In genomic region chr19:46483701-46484328, GRCm38 (mm10) we compare ENCODE assay signal across 9 mouse cellular contexts. TPM values are rescaled to one million over a fixed set of nuclear protein-coding genes. Genes with fewer than 3 reads are reported as not detected.
DNase-seq lines count a peak whose midpoint lies in the region; ATAC-seq lines count a peak whose summit lies in the region.
"Had no signal": no experiment of that assay in that cellular context is flagged by ENCODE, and none has a peak within 500 bp of the region (broad histone marks: within the 10 kb centered on the region; RNA-seq: fewer than 3 reads in every experiment).

No protein-coding gene starts in this region.

- peaks cover 60% of the 10 kb centered on the region for H3K36me3 ChIP-seq in forebrain, embryonic 13.5 days (ENCODE audit: poor library complexity, severe bottlenecking)
- no peaks in the 10 kb centered on the region; the same call in 1 of the 2 replicates for H3K36me3 ChIP-seq in forebrain, embryonic 11.5 days (ENCODE audit: control insufficient read depth, insufficient read depth, low read length)
- H3K36me3 ChIP-seq in hindbrain, embryonic 14.5 days (replicated peaks; ENCODE audit: control insufficient read depth, insufficient read depth) = peaks cover 48% of the 10 kb centered on the region
- peaks cover 25% of the 10 kb centered on the region for H3K36me3 ChIP-seq in stomach, embryonic 14.5 days (ENCODE audit: control insufficient read depth, insufficient read depth, low read length)

- intact Hi-C loops in left cerebral cortex, postnatal 4 days (cut with DNase I) = no loop called here

- peak overlapping the region; percentile 68 for H3K27ac ChIP-seq in forebrain, embryonic 13.5 days
- H3K27ac ChIP-seq in forebrain, embryonic 11.5 days (ENCODE audit: low read depth, low read length) = no peak overlapping the region
- peak overlapping the region; percentile 55 for H3K27ac ChIP-seq in hindbrain, embryonic 14.5 days
- H3K27ac ChIP-seq in stomach, embryonic 14.5 days (ENCODE audit: low read length) = peak overlapping the region; percentile 3; the same call in 1 of the 2 replicates

- no peak for DNase-seq in forebrain, embryonic 11.5 days (ENCODE audit: low spot score)
- DNase-seq in 3T3-L1 (ENCODE audit: low read depth, low spot score) = peak; percentile 75
- DNase-seq in cerebellum, postnatal 36 days = peak; percentile 47
- no peak for DNase-seq in hindbrain, embryonic 14.5 days (ENCODE audit: low spot score)
- peak; percentile 79 for DNase-seq in left cerebral cortex, postnatal 4 days
- no peak for DNase-seq in urinary bladder, adult 18-20 months (ENCODE audit: low spot score in 2 of 2)

- H3K4me2 ChIP-seq in forebrain, embryonic 13.5 days = no peak overlapping the region
- no peak overlapping the region for H3K4me2 ChIP-seq in forebrain, embryonic 11.5 days (ENCODE audit: low read depth, low read length, severe bottlenecking)
- H3K4me2 ChIP-seq in hindbrain, embryonic 14.5 days (replicated peaks) = no peak overlapping the region
- H3K4me2 ChIP-seq in stomach, embryonic 14.5 days (replicated peaks; ENCODE audit: low read depth, low read length) = no peak overlapping the region

- H3K27me3 ChIP-seq in forebrain, embryonic 13.5 days = no peaks in the 10 kb centered on the region
- no peaks in the 10 kb centered on the region for H3K27me3 ChIP-seq in forebrain, embryonic 11.5 days (ENCODE audit: control insufficient read depth, insufficient read depth, low read length)
- H3K27me3 ChIP-seq in hindbrain, embryonic 14.5 days (ENCODE audit: control insufficient read depth, insufficient read depth, low read length) = no peaks in the 10 kb centered on the region
- H3K27me3 ChIP-seq in stomach, embryonic 14.5 days (ENCODE audit: control insufficient read depth, insufficient read depth, low read length) = no peaks in the 10 kb centered on the region

- ATAC-seq in forebrain, embryonic 13.5 days = no peak
- ATAC-seq in forebrain, embryonic 11.5 days (replicated peaks; ENCODE audit: low FRiP score) = no peak
- ATAC-seq in hindbrain, embryonic 14.5 days (ENCODE audit: low FRiP score) = no peak
- no peak for ATAC-seq in stomach, embryonic 14.5 days (ENCODE audit: insufficient number of reproducible peaks, insufficient read depth, low FRiP score, low read depth)

- peaks cover 25% of the 10 kb centered on the region for H3K4me1 ChIP-seq in forebrain, embryonic 13.5 days
- H3K4me1 ChIP-seq in forebrain, embryonic 11.5 days (replicated peaks; ENCODE audit: control insufficient read depth, insufficient read depth, low read length) = peaks cover 11% of the 10 kb centered on the region; the same call in 1 of the 2 replicates
- peaks cover 40% of the 10 kb centered on the region for H3K4me1 ChIP-seq in hindbrain, embryonic 14.5 days (replicated peaks; ENCODE audit: control insufficient read depth, insufficient read depth, low read length)
- H3K4me1 ChIP-seq in stomach, embryonic 14.5 days (ENCODE audit: control insufficient read depth, insufficient read depth, low read length) = peaks cover 54% of the 10 kb centered on the region

- 67% methylated on average over 15 of the region's 15 CpGs for WGBS in forebrain, embryonic 13.5 days
- 72% methylated on average over 15 of the region's 15 CpGs for WGBS in forebrain, embryonic 11.5 days
- WGBS in hindbrain, embryonic 14.5 days = 70% methylated on average over 15 of the region's 15 CpGs
- 75% methylated on average over 15 of the region's 15 CpGs for WGBS in stomach, embryonic 14.5 days

- H3K9me3 ChIP-seq in forebrain, embryonic 13.5 days (replicated peaks) = no peaks in the 10 kb centered on the region
- no peaks in the 10 kb centered on the region for H3K9me3 ChIP-seq in forebrain, embryonic 11.5 days (ENCODE audit: control insufficient read depth, low read length)
- no peaks in the 10 kb centered on the region for H3K9me3 ChIP-seq in hindbrain, embryonic 14.5 days (ENCODE audit: control insufficient read depth, low read length)
- H3K9me3 ChIP-seq in stomach, embryonic 14.5 days (ENCODE audit: control insufficient read depth, low read depth, low read length) = no peaks in the 10 kb centered on the region

- no peak overlapping the region; the same call in 1 of the 2 replicates for H3K9ac ChIP-seq in forebrain, embryonic 13.5 days
- H3K9ac ChIP-seq in forebrain, embryonic 11.5 days (ENCODE audit: low read length) = no peak overlapping the region
- H3K9ac ChIP-seq in hindbrain, embryonic 14.5 days = no peak overlapping the region
- H3K9ac ChIP-seq in stomach, embryonic 14.5 days (replicated peaks; ENCODE audit: low read depth, low read length) = no peak overlapping the region

- H3K4me3 ChIP-seq in forebrain, embryonic 13.5 days = no peak overlapping the region
- H3K4me3 ChIP-seq in forebrain, embryonic 11.5 days (ENCODE audit: low read depth, low read length) = no peak overlapping the region
- no peak overlapping the region for H3K4me3 ChIP-seq in hindbrain, embryonic 14.5 days (replicated peaks; ENCODE audit: low read length)
- H3K4me3 ChIP-seq in stomach, embryonic 14.5 days (ENCODE audit: low read depth, low read length) = no peak overlapping the region
- H3K4me3 ChIP-seq: erythroblast, embryonic 14.5 days had no signal

RNA-seq across cellular contexts. Expression of gene Trim8, which starts 17.7 kb away (rescaled TPM):
- 22.5 and 22.6 TPM in 2 replicates for polyA plus RNA-seq in forebrain, embryonic 13.5 days (2015; fragmentation: Nextera tagmentation; extraction: Ambion mirVana)
- 30.7 and 39.5 TPM in 2 replicates for polyA plus RNA-seq in forebrain, embryonic 11.5 days (2014; fragmentation: Nextera tagmentation; extraction: Ambion mirVana)
- polyA plus RNA-seq in hindbrain, embryonic 14.5 days (2014; fragmentation: Nextera tagmentation; extraction: Ambion mirVana) = 37.5 and 39.4 TPM in 2 replicates
- 100 to 1,000 TPM; 113 to 119 TPM for total RNA-seq in left cerebral cortex, postnatal 4 days (2021)
- polyA plus RNA-seq in stomach, embryonic 14.5 days (2014; fragmentation: Nextera tagmentation; extraction: Ambion mirVana) = 22.3 and 23.5 TPM in 2 replicates

Comparison
In these comparisons a context has a peak if more than half of its experiments do, and no peak if none do; other contexts are left out.
1. DNase-seq: peak in 3T3-L1 (single experiment), cerebellum, postnatal 36 days (2 of 2) and left cerebral cortex, postnatal 4 days (single experiment); none in forebrain, embryonic 11.5 days (single experiment), hindbrain, embryonic 14.5 days (single experiment) and urinary bladder, adult 18-20 months (0 of 2).